Mouse (Mus musculus) spleen, adult 12 weeks (tissue): ENCODE results near the gene Ung.

Source experiments
- DNase-seq: peaks from one replicate; pipeline ENCODE4 v3.0.0; 2022; ENCODE audit warnings: low spot score

Gene Ung

DNA sequence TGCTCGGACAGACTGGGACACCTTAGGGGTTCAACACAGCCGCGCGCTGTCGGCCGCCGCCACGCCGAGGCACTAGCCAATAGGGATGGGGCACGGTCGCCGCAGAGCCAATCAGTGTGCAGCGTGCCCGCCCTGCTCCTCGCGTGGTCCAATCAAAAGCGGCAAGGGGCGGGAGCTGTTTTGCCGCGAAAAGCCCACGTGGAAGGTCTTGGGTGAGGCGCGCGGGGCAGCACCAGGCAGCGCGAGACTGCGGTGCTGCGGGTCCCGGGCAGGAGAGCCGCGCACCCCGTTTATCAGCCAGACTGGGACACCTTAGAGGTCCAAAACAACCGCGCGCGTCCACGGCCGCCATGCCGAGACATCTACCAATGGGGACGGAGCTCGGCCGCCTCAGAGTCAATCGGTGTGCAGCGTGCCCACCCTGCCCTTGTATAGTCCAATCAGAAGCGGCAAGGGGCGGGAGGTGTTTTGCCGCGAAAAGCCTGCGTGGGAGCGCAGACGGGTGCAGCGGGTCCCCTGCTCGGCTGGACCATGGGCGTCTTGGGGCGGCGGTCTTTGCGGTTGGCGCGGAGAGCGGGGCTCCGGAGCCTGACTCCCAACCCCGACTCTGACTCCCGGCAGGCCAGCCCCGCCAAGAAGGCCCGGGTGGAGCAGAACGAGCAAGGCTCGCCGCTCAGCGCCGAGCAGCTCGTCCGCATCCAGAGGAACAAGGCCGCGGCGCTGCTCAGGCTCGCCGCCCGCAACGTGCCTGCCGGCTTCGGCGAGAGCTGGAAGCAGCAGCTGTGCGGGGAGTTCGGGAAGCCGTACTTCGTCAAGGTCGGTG lies 723 bp downstream of the Ung start:
- DNase-seq, result peak; percentile 91

DNA sequence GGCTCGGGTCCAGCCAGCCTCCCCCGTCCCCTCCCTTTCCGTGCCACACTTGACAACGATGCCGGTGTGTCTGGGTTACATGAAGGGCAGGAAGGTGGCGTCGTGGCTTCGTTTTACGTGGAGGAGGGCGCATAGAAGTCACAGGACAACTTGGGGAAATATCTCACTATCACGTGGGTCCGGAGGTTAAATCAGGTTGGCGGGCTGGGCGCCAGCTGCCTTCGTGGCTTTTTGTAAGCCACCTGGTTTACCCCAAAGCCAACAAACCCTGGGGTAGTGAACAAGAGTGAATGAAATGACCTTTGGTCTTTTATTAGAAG lies 1.3 kb downstream of the Ung start:
- peak; percentile 48 for DNase-seq

DNA sequence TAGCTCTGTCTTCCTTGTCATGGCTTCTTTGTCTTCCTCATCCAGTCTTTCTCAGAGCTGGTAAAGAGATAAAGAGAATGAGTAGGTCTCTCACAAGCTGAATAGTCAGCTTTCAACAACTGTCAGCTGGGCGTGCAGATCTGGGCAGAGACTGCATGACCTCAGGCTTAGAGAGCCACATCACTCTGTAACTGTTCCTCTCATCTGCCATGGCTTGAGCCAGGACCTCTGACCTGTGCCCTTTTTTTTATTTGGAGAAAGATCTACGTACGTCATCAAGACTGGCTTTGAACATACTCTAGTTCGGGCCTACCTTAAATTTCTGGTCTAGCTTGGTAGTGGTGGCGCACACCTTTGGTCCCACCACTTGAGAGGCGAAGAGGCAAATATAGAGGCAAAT lies 2.7 kb downstream of the Ung start:
- DNase-seq, result no peak

DNA sequence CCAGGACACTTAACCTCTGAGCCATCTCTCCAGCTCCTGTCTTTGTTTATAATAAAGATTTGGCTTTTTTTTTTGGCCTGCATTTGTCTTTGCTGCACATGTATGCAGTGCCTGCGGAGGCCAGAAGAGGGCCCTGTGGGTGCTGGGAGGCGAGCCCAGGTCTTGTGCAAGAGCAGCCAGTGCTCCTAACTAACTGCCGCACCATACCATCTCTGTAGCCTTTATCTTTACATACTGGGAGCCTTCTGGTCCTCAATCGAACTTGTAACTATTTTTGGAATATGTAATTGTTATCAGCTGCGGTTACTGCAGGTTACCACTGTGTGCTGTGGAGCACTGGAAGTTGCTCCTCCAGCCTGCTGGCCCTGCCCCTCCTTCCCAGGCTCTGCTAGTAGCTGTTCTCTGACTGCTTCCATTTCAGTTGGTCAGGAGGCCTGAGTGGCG lies 3.9 kb downstream of the Ung start:
- DNase-seq, result peak; percentile 22

DNA sequence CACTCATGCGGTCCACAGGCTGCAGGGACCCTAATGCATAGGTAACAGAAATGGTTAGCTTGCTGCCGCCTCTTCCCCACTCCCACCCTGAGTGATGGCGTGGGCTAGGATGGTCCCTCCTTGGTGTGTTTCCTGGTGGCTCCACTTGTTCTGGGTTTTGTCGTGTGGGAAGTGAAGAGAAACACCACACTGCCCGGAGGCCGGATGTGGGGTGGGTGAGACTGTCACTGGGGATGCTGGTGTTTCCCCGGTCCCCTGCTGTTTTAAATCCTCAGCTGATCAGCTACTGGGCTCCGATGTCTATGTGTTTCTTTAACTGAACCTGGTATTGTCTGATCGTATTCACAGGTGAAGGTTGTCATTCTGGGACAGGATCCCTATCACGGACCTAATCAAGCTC lies 5.3 kb downstream of the Ung start:
- DNase-seq, result no peak

DNA sequence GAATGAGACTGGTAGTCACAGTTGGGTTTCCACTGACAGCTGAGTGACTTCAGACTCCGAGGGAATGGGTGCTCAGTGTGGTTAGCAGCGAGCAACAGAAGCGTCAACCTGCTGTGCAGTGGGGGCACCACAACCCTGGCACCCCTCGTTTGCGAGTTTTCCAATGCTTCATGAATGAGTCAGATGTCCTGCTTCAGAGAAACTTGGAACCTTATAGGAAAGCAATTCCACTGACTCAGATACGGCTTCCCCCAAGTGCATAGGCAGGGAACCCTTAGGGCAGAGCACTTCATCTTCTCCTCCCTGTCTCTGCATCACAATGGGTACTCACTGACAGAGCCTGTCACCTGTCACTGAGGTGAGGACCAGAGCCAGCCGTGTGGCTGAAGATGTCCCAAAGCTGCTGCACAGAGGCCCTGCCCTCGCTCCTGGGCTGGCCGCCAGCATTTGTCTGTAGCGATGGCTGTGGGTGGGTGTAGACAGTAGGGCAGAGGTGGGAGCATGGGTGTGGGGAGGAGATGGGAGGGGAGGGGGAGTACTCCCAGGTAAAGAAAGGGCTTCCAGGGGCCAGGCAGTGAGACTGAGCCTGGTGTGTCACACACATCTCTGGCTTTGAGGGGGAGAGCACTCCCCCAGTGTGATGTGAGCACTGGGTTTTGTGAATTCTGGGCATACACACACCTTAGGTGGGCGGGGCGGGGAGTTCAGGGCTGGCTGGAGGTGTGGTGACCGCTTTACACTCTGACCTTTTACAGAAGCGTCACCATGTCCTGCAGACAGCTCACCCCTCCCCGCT lies 7.5 kb downstream of the Ung start:
- no peak for DNase-seq

DNA sequence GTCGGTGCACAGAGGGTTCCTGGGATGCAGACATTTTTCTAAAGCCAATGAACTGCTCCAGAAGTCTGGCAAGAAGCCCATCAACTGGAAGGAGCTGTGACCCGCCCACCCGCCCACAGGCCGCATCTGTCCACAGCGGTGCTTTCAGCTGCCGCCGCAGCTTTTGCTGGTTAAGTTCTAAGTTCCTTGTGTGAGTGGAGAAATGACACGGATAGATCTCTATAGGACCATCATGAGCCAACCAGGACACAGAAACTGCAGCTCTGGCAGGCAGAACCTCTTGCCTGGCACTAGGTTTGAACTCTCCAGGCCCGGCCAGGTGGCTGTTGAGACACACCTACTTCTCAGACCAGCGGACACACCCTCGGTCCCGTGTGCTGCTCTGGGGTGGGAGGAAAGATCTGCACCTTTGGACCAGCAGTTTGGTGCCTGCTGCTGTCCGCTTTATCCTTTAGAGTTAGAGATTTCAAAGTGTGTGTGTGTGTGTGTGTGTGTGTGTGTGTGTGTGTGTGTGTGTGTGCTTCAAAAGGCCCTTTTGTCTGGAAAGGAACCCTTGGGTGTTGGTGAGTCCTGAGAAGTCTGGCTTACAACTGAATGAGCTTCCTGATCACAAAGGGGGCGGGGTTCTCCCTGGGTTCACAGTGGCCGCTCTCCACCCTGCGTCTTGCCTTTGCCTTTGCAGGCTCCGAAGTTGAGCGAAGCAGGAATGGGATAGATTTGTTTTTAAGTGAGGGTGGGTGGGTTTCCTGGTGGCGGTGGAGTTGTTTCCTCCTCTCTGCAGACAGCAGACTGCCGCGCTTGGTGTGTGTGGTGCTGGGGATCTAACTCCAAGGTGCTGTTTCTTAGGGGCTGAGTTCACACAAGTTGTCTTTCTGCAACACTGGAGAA lies 8.3 kb downstream of the Ung start:
- DNase-seq, result no peak

DNA sequence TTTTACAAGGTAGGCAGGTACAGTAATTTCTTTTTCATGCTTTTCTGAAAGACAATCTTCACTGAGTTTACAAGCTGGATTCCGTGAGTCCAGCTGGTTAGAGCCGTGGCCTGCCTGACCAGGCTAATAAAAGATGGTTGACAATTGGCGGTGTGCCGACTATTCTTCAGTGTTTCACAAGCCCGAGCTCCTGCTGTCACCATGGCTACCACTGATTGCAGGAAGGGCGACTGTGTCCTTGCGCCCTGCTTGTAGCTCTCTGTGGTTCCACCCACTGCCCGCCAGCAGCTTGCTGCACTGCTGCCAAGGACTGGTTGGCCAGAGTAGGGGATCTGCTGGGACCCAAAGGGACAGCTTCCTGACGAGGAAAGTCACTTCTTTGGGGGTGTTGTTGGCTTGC lies 9.0 kb downstream of the Ung start:
- DNase-seq, result no peak

DNA sequence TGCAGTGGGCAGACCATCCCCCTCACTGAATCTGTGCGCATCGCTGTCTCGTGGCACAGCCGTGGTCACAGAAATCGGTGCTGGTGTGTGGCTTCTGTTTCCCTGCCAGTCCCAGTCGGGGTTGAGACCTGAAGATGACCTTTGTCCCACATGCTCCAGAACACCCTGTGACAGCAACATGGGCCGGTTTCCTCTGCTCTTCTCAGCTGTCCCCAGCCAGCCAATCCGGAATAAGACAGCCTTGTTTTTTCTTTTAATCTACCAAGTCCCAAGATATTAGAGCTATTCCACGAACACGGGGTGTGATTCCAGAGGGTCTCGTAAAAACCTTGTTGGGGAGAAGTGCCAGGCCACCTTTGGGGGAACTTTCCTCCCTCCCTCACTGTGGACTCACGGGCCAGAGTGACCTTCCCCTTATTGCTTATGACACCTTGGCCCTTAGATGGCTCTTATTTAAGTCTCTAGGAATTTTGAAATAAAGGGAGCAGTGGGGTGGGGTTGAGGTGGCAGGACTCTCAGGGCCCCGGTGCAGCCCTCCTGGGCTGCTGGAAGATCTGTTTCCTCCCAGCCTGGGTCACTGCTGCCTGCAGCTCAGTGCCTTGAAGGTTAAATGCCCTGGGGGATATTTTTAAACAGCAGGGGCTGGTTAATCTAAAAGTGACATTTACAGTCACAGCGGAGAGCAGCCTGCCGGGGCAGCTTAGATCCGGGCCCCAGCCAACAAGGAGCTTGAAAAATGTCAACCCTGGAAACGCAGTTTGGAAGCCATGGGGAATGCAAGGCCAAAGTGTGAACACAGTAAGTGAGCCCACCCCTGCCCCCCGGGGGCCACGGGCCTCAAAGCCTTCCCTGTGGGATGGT lies 16.1 kb downstream of the Ung start, which contains the start of gene Acacb:
Gene Acacb, plus strand, starts transcription at position 508 of the 861 bp plus-strand sequence.
- DNase-seq, result no peak

DNA sequence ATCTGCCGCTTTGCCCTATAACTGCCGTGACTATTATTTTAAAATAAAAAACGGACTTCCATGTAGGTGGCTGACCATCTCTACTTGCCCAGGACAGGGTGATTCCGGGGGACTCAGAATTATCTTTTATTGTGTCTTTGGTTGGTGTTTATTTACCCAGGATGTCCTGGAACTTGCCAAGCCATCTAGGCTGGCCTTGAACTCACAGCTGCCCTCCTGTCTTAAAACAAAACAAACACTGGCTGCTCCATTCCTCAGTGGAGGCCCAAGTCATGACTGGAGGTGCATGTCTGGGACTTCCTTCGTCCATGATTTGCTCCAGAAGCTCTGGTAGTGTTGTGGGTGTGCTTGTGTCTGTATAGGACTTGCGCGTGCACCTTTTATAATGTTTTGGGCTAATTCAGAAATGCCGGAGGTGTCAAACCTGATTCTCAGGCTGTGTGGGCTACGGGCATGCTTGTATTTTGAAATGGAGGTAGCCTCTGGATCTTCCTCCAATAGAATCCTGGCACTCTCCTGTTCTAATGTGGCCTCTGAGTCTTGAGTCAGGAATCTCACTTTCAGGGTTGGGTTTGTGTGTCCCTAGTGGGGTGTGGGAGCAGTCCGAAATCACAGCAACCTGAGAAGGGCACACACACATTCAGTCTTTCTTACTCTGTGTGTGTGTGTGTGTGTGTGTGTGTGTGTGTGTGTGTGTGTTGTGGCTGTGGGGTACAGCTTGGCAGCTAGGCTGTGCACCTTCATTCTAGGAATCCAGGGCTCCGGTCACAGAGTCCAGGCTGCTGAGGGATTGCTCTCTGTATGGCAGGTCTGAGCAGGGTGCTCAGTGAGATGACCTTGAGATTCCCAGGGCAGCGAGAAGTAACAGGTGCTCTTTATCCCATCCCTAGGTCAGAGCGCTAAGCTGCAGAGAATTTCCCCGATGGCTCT lies 17.1 kb downstream of the Ung start:
- no peak for DNase-seq

DNA sequence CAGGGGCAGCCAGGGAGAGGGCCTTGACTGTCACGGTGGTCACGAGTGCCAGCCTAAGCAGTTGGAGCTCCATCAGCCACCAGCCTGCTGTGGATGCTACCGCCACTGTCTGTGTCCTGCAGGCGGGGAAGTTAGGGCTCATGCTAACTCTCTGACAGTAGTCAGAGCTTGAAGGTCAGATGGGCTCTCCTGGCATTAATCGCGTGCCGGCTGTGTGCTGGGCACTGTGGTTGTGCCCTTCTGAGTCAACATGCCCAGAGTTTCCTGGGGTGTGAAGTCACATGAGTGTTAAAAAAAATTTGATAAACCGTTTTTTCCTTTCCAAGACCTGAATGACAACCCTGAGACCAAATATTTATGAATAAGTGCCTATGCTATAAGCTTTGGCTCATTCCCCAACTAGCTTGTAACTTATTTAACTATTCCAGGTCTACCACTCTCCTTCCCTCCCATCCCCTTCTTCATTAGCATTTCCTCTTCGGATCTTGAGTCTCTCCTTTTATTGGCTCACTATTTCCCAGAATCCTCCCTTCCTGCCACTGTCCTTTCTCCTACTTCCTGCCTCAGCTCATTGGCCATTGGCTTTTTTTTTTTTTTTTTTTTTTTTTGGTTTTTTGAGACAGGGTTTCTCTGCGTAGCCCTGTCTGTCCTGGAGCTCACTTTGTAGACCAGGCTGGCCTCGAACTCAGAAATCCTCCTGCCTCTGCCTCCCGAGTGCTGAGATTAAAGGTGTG lies 22.3 kb downstream of the Ung start:
- DNase-seq, result no peak

DNA sequence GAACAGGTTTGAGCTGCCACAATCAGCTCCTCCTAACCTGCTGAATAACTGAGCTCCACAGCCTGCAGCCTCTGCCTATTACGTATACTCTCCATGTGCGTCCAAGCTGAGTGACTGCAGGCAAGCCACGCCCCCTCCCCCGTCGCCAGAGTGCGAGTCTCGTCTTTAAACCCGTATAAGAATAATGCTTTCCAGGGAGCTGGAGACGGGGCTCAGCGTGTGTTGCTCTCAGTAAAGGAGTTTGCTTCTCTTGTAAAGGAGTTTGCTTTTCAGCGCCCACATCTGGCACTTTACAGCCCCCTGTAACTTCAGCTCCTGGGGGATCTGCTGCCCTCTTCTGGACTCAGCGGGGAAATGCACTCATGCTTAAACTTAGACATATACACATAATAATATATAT lies 23.3 kb downstream of the Ung start:
- no peak for DNase-seq

DNA sequence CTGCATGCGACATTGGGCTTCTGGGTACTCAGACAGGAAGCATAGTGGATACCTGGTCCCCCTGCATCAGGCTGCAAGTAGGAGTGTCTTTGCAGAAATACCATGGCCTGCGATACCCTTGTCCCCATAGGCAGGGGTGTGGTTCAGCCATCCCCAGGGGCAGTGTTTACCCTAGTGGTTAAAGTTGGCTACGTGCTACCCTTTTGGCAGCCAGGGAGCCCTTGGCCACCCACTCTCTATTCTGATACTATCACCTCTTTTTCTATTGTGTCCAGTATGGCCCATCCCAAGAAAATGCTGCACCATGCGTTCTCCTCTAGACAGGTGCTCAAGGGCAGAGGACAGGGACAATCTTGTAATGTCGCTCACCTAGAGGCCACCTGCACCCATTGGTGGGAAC lies 24.6 kb downstream of the Ung start:
- DNase-seq, result no peak

DNA sequence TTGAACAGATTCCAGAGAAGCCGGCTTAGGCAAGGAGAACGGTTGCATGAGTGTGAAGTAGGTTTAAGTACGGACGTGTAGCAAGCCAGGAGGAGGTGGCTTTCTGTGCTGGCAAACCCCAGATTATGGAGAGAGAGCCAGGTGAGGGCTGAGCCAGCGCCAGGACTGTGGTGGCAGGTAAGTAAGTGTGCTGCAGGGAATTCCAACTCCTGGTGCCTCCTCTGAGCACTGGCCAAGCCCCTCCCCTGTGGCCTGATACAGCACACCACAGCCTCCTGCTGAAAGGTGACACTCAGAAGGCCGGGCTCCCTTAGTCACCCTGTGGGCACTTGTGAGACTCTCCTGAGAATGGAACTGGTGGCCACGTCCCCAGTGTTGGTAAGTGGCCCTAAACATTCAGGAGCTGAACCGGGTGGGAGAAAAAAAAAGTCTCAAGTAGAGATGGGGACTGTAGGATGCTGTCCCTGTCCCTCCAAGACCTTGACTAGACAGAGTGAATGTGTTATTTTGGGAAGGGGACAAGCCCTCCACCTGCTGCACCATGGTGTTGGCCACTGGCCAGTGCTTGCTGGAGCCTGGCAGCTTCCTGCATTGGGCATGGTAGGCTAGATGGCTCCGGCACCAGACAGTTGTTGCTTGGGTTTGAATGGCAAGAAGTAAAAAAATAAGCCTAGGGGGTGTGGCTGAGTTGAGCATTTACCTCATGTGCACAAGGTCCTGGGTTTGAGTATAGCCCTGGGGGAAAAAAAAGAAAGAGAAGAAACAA lies 25.2 kb downstream of the Ung start:
- no peak for DNase-seq

DNA sequence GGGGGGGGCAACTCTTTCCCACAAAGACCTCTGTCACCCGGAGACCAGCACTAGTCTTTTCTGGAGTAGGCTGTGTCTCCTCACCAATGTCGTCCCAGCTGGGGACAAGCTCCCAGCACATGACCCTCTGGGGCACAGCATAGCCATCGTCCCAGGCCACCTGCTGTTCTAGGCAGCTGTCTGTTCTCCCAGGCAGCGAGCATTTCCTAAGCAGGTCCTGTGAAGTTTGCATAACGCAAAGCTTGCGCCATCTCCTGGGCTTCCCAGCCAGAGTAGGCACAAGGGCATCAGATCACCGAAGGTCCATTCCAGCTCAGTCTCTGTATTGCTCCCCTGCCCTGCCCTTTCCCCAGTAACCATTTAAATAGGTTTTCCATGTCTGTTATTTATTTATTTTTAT lies 27.1 kb downstream of the Ung start:
- DNase-seq, result no peak

DNA sequence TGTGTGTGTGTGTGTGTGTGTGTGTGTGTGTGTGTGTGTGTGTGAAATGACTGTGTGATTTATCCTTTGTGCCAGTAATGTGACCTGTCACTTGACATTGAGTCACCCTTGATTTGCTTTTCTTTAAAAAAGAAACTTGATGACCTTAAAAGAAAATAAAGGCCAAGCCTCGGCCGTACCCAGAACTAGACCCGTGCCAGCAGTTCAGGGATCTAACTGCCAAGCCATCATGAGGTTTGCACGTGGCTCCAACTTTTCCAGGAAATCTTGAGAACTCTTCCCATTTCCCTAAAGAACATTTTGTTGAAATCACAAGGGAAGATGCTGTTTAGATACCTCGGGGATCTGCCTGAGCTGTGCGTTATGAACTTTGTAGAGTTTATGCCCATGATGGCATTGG lies 31.2 kb downstream of the Ung start:
- DNase-seq, result no peak

DNA sequence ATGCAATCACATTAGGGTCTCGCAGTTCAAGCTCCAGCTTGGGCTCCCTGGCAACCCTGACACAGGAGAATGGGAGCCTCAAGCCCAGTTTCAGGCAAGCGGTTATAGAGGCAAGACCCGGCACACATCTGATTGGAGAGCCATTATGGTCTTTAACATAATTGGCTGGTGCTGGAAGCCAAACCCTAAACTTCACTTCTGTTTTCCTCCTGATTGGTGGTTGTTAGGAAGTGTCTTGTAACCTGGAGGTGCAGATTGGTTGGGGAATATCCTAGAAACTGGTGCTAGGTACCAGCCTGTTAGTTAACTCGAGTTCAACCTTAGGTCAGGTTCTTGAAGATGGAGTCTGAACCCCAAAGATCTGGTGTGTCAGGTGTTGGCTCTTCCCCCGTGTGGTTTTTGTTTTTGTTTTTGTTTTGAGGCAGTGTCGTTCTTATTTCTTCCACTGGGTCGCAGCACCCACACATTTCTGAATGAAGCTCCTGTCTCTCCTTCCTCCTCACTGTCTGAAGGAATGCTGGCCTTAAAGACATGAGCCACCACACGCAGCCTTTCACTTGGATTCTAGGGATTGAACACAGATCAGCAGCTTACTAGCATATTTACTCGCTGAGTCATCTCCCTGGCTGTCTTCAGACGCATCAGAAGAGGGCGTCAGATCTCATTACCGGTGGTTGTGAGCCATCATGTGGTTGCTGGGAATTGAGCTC lies 32.1 kb downstream of the Ung start:
- no peak for DNase-seq

DNA sequence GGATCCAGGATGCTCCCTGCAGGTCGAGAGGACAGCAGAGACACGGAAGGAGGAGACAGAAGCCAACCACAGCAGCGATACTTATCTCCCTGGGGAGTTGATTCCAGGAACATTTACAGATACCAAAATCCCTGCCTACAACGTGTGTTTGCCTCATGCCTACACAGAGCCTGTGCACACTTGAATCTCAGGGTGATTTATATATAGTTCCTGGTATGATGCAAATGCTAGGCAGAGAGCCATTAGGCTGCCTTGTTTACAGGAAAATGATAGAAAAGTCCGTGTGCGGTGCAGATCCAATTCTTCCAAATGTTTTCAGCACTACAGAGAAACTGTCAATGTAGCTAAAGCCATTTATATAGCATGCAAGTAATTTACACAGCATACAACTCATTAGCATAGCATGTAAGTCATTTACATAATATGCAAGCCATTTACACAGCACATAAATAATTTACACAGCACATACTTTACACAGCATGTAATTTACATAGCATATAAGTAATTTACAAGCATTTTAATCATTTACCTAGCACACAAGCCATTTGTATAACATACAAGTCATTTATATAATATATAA lies 33.0 kb downstream of the Ung start:
- DNase-seq, result no peak
